Mouse (Mus musculus) neural tube, postnatal 0 days (tissue): ENCODE measurements around the gene Tktl2. TPM values are rescaled to one million over a fixed set of nuclear protein-coding genes. Genes with fewer than 3 reads are reported as not detected.

Experiments used
- polyA plus RNA-seq: library from polyadenylated mRNA; unstranded; fragments of >200 nt; fragmentation: Nextera tagmentation; extraction: Ambion mirVana; gene quantifications from 2 replicates; pipeline ENCODE4 v1.2.1, GENCODE M21; 2015

Tktl2 gene
- 0.04 TPM in 1 of 2 replicates, not detected in the other for polyA plus RNA-seq

DNA sequence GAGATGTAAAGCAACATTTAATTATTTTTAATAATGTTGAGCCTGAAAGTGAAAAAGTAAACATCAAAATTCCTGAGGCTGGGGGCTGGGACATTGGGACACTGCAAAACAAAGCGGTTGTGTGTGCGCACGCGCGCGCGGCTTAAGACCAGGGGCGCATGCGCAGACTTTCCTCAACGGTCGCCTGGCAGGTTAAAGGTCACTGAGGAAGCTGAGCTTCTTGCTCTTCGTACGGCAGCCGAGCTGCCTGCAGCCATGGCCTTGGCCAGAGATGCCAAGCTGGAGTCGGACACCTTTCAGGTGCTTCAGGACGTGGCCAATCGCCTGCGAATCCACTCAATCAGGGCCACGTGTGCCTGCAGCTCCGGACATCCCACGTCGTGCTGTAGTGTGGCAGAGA, at the start of gene Tktl2:
Tktl2 (plus strand) TSS at position 220 of the 400 bp plus-strand sequence.

DNA sequence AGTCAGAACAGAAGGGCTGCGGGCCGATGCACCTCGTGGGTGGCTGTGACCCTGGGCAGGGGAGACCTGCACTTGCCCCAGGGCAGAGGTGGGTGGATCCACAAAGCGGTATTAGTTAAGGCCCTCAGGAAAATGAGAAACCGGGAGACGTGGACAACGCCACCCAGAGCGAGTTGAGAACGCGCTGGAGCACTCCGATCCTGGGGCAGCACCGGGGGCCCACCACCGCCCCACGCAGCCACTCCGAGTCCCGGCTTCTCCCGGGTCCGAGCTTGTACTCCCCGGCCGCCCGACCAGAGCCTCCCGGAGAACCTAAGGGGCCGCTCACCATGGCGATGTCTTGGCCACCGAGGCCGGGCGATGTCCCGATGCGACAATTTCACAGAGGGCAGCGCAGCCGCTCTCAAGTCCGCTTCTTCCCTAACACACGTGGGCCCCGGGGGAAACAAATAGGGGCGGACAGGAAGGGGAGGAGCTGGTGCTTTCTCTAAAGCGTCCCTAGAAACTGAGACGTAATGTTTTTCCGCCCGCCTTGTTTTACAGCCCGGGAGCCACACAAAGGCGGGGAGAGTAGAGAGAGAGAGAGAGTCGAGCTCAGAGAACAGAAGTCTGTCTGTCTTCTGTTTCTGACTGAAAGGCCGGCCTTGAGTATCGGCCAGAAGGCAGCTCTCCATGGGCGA, 25.3 kb upstream of the Tktl2 start, which contains the start of gene Tma16:
Tma16 (minus strand) TSS at position 447 of the 680 bp plus-strand sequence.

Other genes with a start within 250 kb of the Tktl2 start
- gene Tma16, start 25.2 kb upstream of the Tktl2 start, polyA plus RNA-seq = 8.6 and 11.5 TPM in 2 replicates
- 3.5 and 3.8 TPM in 2 replicates for gene Npy5r, start 176.4 kb downstream of the Tktl2 start, polyA plus RNA-seq
- gene Npy1r, start 185.4 kb downstream of the Tktl2 start, polyA plus RNA-seq = 11.5 and 14.7 TPM in 2 replicates